Mouse (Mus musculus) liver, embryonic 14.5 days (tissue): Measurements from ENCODE around the gene Gpm6b. TPM values are rescaled to one million over a fixed set of nuclear protein-coding genes. Genes with fewer than 3 reads are reported as not detected.

Experiments used
- ATAC-seq: fragments of 200-750 bp; cut with Nextera tagmentation; 2 replicates; pipeline ENCODE4 v1.8.0; 2017; ENCODE audit warnings: moderate number of reproducible peaks, mild to moderate bottlenecking, moderate library complexity; ENCODE audit not compliant: insufficient read depth
- DNase-seq, 3 experiments: peaks; one replicate each; pipeline ENCODE4 v3.0.0-alpha.2; 2012 to 2013; ENCODE audit warnings: low read depth in 3 of 3, low spot score in 3 of 3
- H3K27ac ChIP-seq: fragments of 300-500 bp; sonication (generic); 2 replicates; pipeline ENCODE4 v1.5.1; 2014; ENCODE audit warnings: moderate library complexity, mild to moderate bottlenecking, control low read depth, inconsistent platforms
- H3K27me3 ChIP-seq: fragments of 300-500 bp; sonication (generic); 2 replicates; pipeline ENCODE4 v1.6.1; 2014; ENCODE audit warnings: mild to moderate bottlenecking, low read length, moderate library complexity; ENCODE audit not compliant: control insufficient read depth, insufficient read depth
- H3K36me3 ChIP-seq: fragments of 300-500 bp; sonication (generic); replicated peaks from 2 replicates; pipeline ENCODE4 v1.6.1; 2014; ENCODE audit warnings: low read depth; ENCODE audit not compliant: control insufficient read depth, insufficient read depth
- H3K4me1 ChIP-seq, 2 experiments: fragments of 200-500 bp in 1 of 2; fragments of 300-500 bp in 1 of 2; sonication (generic) in 1 of 2; replicated peaks; 2 replicates each; pipeline ENCODE4 v1.6.1; 2012 to 2014; ENCODE audit warnings: antibody characterized with exemption in 1 of 2, inconsistent platforms in 1 of 2, low read length in 1 of 2; ENCODE audit not compliant: control insufficient read depth in 2 of 2, insufficient read depth in 2 of 2
- H3K4me2 ChIP-seq: fragments of 300-500 bp; sonication (generic); 2 replicates; pipeline ENCODE4 v1.6.1; 2014; ENCODE audit warnings: low read depth, mild to moderate bottlenecking, control low read depth, moderate library complexity
- H3K4me3 ChIP-seq, 2 experiments: fragments of 200-500 bp in 1 of 2; fragments of 300-500 bp in 1 of 2; sonication (generic) in 1 of 2; 2 replicates each; pipeline ENCODE4 v1.5.1; 2012 to 2014; ENCODE audit warnings: low read depth in 2 of 2, low read length in 2 of 2, mild to moderate bottlenecking in 2 of 2, control low read depth in 1 of 2, inconsistent platforms in 1 of 2, moderate library complexity in 1 of 2; ENCODE audit not compliant: insufficient read depth in 1 of 2
- H3K9ac ChIP-seq: fragments of 300-500 bp; sonication (generic); replicated peaks from 2 replicates; pipeline ENCODE4 v1.6.1; 2014; ENCODE audit warnings: mild to moderate bottlenecking, control low read depth, moderate library complexity
- H3K9me3 ChIP-seq: fragments of 300-500 bp; sonication (generic); 2 replicates; pipeline ENCODE4 v1.6.1; 2016; ENCODE audit warnings: low read length, mixed read lengths; ENCODE audit not compliant: control insufficient read depth
- CTCF ChIP-seq: IDR thresholded peaks from 2 replicates; pipeline ENCODE4 v1.5.1; 2016; ENCODE audit warnings: antibody characterized with exemption, low read depth, control low read depth
- EP300 ChIP-seq: IDR thresholded peaks from 2 replicates; pipeline ENCODE4 v1.6.1; 2016; ENCODE audit warnings: antibody characterized with exemption, low read depth
- WGBS: fragments of 180-500 bp; shearing (Covaris S2); extraction: QIAGEN DNeasy Blood & Tissue Kit; methylation state at CpG from one replicate; pipeline ENCODE4 v1.1.7; 2014; ENCODE audit not compliant: insufficient replicate concordance; 5-methylcytosine and 5-hydroxymethylcytosine counted together
- polyA plus RNA-seq, 2 experiments: library from polyadenylated mRNA; depleted of rRNA in 1 of 2; stranded (reverse) in 1 of 2; unstranded in 1 of 2; fragments of >200 nt; fragmentation: Nextera tagmentation in 1 of 2; extraction: Ambion mirVana in 1 of 2; gene quantifications; 2 replicates each; pipeline versions ENCODE4 v1.2.1 to v1.2.3; 2012 to 2014

Gene Gpm6b
- polyA plus RNA-seq, 2 experiments = 1.1 to 1.5 TPM

DNA sequence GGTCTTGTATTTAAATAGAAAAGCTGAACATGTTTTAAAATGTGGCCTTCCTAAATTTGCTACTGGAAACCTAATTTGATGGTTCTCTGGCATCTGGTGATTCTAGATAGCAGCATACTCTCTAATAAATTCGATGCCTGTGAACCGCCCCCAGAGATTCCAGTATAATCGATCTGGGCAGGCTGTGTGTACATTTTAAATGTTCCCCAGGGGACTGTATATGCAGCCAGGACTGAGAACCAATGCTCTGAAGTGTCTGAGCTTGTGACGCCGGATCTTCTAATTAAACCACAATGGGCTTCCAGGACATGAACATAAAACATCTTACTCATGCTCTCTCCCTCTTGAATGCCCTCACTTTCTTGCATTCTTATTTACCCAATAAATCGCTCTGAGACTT lies 22.5 kb upstream of the Gpm6b start:
- Histone ChIP-seq H3K9me3 (no peaks in the 10 kb centered on the region), H3K4me1 (no peaks in the 10 kb centered on the region), H3K4me2 (no peak overlapping the region), H3K9ac (no peak overlapping the region), H3K4me3 (no peak overlapping the region), H3K27ac (no peak overlapping the region), H3K36me3 (no peaks in the 10 kb centered on the region), H3K27me3 (no peaks in the 10 kb centered on the region)
- DNase-seq (no peak), ATAC-seq (no peak)
- TF ChIP-seq EP300 = no peak
- no peak for TF ChIP-seq CTCF
- WGBS = 59% methylated on average over 6 of the region's 6 CpGs

DNA sequence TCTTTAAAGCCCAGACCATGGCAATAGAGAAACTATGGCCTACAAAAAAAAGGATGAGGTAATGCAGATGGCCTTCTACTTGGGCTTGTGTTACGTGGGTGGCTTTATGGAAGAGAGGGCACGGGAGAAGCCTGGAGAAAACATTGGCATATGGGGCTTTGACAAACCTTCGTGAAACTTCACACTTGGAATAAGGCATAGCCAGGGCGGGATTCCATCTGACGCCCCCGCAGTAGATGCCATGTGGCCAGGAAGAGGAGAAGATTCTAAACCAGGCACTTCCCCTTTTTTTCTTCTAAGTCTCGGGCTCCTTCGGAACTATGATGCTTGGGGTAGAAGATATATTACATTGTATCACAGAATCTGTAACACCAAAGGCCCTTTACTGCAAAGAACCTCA lies 22.0 kb upstream of the Gpm6b start:
- Histone ChIP-seq H3K36me3 (no peaks in the 10 kb centered on the region), H3K4me1 (no peaks in the 10 kb centered on the region), H3K9me3 (no peaks in the 10 kb centered on the region), H3K4me3 (no peak overlapping the region), H3K9ac (no peak overlapping the region), H3K4me2 (no peak overlapping the region), H3K27ac (no peak overlapping the region), H3K27me3 (no peaks in the 10 kb centered on the region)
- DNase-seq = no peak
- no peak for ATAC-seq
- no peak for TF ChIP-seq CTCF
- no peak for TF ChIP-seq EP300
- WGBS = 49% methylated on average over 8 of the region's 8 CpGs

DNA sequence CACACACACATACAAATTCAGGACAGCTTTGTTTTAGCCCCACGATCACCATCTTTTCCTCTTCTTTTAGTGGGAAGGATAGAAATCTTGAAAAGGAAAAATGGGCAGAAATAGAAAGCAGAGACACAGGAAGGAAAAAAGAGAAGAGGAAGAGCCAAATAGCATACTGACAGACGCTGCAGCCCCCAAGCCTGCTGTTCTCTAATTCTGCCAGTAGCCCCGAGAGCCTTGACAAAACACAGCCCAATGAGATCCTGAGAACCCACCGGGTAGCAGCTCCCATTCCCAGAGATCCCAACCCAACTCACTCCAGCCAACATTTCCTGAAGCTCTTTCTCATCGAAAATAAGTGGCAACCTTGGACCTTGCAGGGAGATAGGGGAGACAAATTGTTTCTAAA lies 19.4 kb upstream of the Gpm6b start:
- no peak for DNase-seq
- Histone ChIP-seq H3K36me3 (no peaks in the 10 kb centered on the region), H3K9ac (no peak overlapping the region), H3K4me3 (no peak overlapping the region), H3K9me3 (no peaks in the 10 kb centered on the region), H3K27me3 (no peaks in the 10 kb centered on the region), H3K27ac (no peak overlapping the region), H3K4me2 (no peak overlapping the region), H3K4me1 (no peaks in the 10 kb centered on the region)
- WGBS = 24% methylated on average over 5 of the region's 5 CpGs
- TF ChIP-seq CTCF (no peak), EP300 (no peak)
- ATAC-seq = no peak

DNA sequence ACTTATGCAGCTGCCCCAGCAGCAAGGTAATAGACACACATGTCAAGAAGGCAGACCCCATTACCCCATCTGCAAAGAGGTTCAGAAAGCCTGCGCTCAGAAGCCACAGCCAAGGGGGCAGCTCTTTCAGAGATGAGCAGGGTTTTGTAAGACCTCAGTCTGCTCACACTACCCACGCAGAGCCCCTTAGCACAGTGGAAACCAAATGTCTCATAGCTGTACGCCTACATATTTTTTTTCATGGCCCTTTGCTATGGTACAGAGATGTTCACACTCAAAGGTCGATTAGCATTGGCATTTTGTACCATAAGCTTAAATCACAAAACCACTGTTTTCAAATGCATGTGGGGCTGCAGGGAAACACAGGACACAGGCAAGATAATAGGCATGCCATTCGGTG lies 11.9 kb upstream of the Gpm6b start:
- DNase-seq = no peak
- H3K9me3 ChIP-seq = no peaks in the 10 kb centered on the region
- no peak overlapping the region for H3K4me2 ChIP-seq
- no peak overlapping the region for H3K9ac ChIP-seq
- no peaks in the 10 kb centered on the region for H3K36me3 ChIP-seq
- ATAC-seq = no peak
- no peaks in the 10 kb centered on the region for H3K4me1 ChIP-seq
- no peak for TF ChIP-seq CTCF
- no peak for TF ChIP-seq EP300
- H3K27ac ChIP-seq = no peak overlapping the region
- 57% methylated on average over 5 of the region's 5 CpGs for WGBS
- no peaks in the 10 kb centered on the region for H3K27me3 ChIP-seq
- H3K4me3 ChIP-seq = no peak overlapping the region

DNA sequence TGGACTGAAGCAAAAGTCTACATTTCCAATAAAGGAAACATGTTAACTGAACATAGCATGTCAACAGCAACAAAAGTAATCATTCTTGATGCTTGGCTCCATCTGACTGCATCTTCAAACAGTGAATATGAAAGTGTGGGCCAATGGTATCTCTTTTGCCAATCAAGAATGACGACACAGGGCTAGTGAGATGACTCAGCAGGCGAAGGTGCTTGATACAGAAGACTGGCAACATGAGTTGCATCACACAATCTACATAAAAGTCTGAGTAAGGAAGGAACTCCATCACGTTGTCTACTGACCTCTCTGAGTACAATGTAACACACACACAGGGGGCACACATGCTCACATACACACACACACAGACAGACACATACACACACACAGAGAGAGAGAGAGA lies 9.0 kb upstream of the Gpm6b start:
- TF ChIP-seq CTCF = no peak
- TF ChIP-seq EP300 = no peak
- H3K9ac ChIP-seq = no peak overlapping the region
- H3K27me3 ChIP-seq = no peaks in the 10 kb centered on the region
- no peaks in the 10 kb centered on the region for H3K4me1 ChIP-seq
- no peak for ATAC-seq
- H3K27ac ChIP-seq = no peak overlapping the region
- H3K4me3 ChIP-seq = no peak overlapping the region
- no peak for DNase-seq
- 26% methylated on average over 3 of the region's 3 CpGs for WGBS
- no peaks in the 10 kb centered on the region for H3K36me3 ChIP-seq
- no peak overlapping the region for H3K4me2 ChIP-seq
- no peaks in the 10 kb centered on the region for H3K9me3 ChIP-seq
